ENCODE assay signal across 17 mouse cellular contexts in genomic region chr9:21051578-21051977, GRCm38 (mm10). TPM values are rescaled to one million over a fixed set of nuclear protein-coding genes. Genes with fewer than 3 reads are reported as not detected.
"Had no signal": no experiment of that assay in that cellular context is flagged by ENCODE, and none has a peak within 500 bp of the region (broad histone marks: within the 10 kb centered on the region; RNA-seq: fewer than 3 reads in every experiment).

No protein-coding gene starts in this region.

- H3K4me2 ChIP-seq: limb, embryonic 13.5 days; midbrain, embryonic 15.5 days; neural tube, embryonic 12.5 days; stomach, embryonic 15.5 days had no signal

- H3K4me3 ChIP-seq: layer of hippocampus, adult 2 months; limb, embryonic 13.5 days; midbrain, embryonic 10.5 days; midbrain, embryonic 15.5 days; neural tube, embryonic 12.5 days; stomach, embryonic 15.5 days had no signal

- H3K36me3 ChIP-seq: limb, embryonic 13.5 days; midbrain, embryonic 10.5 days; midbrain, embryonic 15.5 days; neural tube, embryonic 12.5 days; stomach, embryonic 15.5 days had no signal

- H3K27ac ChIP-seq: kidney, postnatal 0 days; layer of hippocampus, adult 2 months; limb, embryonic 13.5 days; midbrain, embryonic 10.5 days; midbrain, embryonic 15.5 days; neural tube, embryonic 12.5 days; stomach, embryonic 15.5 days had no signal

- H3K4me1 ChIP-seq: limb, embryonic 13.5 days; midbrain, embryonic 10.5 days; midbrain, embryonic 15.5 days; neural tube, embryonic 12.5 days; stomach, embryonic 15.5 days had no signal

- H3K9me3 ChIP-seq: limb, embryonic 13.5 days; midbrain, embryonic 10.5 days; midbrain, embryonic 15.5 days; neural tube, embryonic 12.5 days; stomach, embryonic 15.5 days had no signal

- H3K27me3 ChIP-seq: midbrain, embryonic 15.5 days; neural tube, embryonic 12.5 days; stomach, embryonic 15.5 days had no signal

- ATAC-seq: intestine, postnatal 0 days; midbrain, embryonic 15.5 days had no signal

- H3K9ac ChIP-seq: limb, embryonic 13.5 days; midbrain, embryonic 15.5 days; neural tube, embryonic 12.5 days; stomach, embryonic 15.5 days had no signal

- DNase-seq: kidney, adult 8-10 months; kidney, postnatal 4 days; left cerebral cortex, postnatal 4 days; lung, adult 18-20 months; right cerebral cortex, postnatal 4 days; thymus, adult 2 months; thymus, postnatal 36 days had no signal

RNA-seq across cellular contexts. Expression of gene Zglp1, which starts 15.3 kb away (rescaled TPM):
- total RNA-seq: left cerebral cortex, postnatal 4 days; monocyte, adult 5-6 weeks; neutrophil, adult 5-6 weeks had no signal
- polyA plus RNA-seq: intestine, postnatal 0 days; stomach, embryonic 15.5 days had no signal

RNA-seq across cellular contexts. Expression of gene Icam5, which starts 19.7 kb away (rescaled TPM):
- total RNA-seq: monocyte, adult 5-6 weeks; neutrophil, adult 5-6 weeks had no signal
- polyA plus RNA-seq: midbrain, embryonic 10.5 days had no signal

RNA-seq across cellular contexts. Expression of gene Gm49373, which starts 21.3 kb away (rescaled TPM):
- total RNA-seq: monocyte, adult 5-6 weeks had no signal

RNA-seq across cellular contexts. Expression of gene Icam4, which starts 22.4 kb away (rescaled TPM):
- total RNA-seq: left cerebral cortex, postnatal 4 days; neutrophil, adult 5-6 weeks had no signal
